ENCODE assay signal across 13 mouse cellular contexts in the genomic region with DNA sequence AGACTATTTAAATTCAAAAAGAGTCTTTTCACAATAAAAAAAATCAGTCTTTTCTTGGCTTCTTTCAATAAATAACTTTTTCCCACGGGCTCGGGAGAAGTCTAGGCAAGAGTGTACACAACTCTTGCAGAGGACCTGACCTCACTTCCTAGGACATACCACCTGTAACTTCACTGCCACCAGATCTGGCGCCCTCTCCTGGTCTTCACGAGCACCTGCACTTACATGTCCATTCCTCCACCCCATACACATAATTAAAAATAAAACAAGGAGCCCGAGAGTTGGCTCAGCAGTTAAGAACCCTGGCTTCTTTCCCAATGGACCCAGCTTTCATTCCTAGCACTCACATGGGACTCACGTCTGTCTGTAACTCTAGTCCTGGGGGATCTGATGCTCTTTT. TPM values are rescaled to one million over a fixed set of nuclear protein-coding genes. Genes with fewer than 3 reads are reported as not detected.
DNase-seq lines count a peak whose midpoint lies in the region; ATAC-seq and TF ChIP-seq lines count a peak whose summit lies in the region.
"Had no signal": no experiment of that assay in that cellular context is flagged by ENCODE, and none has a peak within 500 bp of the region (broad histone marks: within the 10 kb centered on the region; RNA-seq: fewer than 3 reads in every experiment).

No protein-coding gene starts in this region.

- no peak overlapping the region for H3K27ac ChIP-seq in hindbrain, embryonic 11.5 days (ENCODE audit: low read depth, low read length)
- H3K27ac ChIP-seq in hindbrain, embryonic 12.5 days: no peak overlapping the region
- H3K27ac ChIP-seq in testis, adult 2 months (ENCODE audit: control insufficient read depth, insufficient read depth, low read depth, low read length): no peak overlapping the region
- no peak overlapping the region for H3K27ac ChIP-seq in bone marrow, adult 2 months (ENCODE audit: control insufficient read depth, insufficient read depth, low read depth, low read length, poor library complexity)
- no peak overlapping the region for H3K27ac ChIP-seq in forebrain, embryonic 10.5 days
- H3K27ac ChIP-seq: kidney, embryonic 15.5 days had no signal

- no peaks in the 10 kb centered on the region for H3K4me1 ChIP-seq in hindbrain, embryonic 11.5 days (replicated peaks; ENCODE audit: control insufficient read depth, insufficient read depth, low read length)
- peaks cover 19% of the 10 kb centered on the region for H3K4me1 ChIP-seq in hindbrain, embryonic 12.5 days
- peaks cover 6% of the 10 kb centered on the region for H3K4me1 ChIP-seq in testis, adult 2 months (ENCODE audit: control insufficient read depth, insufficient read depth, low read length)
- H3K4me1 ChIP-seq in bone marrow, adult 2 months (ENCODE audit: control insufficient read depth, insufficient read depth, low read length): peaks cover 3% of the 10 kb centered on the region
- peaks cover 26% of the 10 kb centered on the region for H3K4me1 ChIP-seq in forebrain, embryonic 10.5 days

- H3K36me3 ChIP-seq in hindbrain, embryonic 11.5 days (ENCODE audit: control insufficient read depth, insufficient read depth, low read length): no peaks in the 10 kb centered on the region
- H3K36me3 ChIP-seq in hindbrain, embryonic 12.5 days: no peaks in the 10 kb centered on the region
- no peaks in the 10 kb centered on the region for H3K36me3 ChIP-seq in testis, adult 2 months (ENCODE audit: control insufficient read depth, insufficient read depth, low read length)
- H3K36me3 ChIP-seq in forebrain, embryonic 10.5 days (replicated peaks): no peaks in the 10 kb centered on the region
- H3K36me3 ChIP-seq: kidney, embryonic 15.5 days had no signal

- peak; percentile 9 for DNase-seq in hindbrain, embryonic 11.5 days (ENCODE audit: low spot score)
- DNase-seq in testis, postnatal 10 days (ENCODE audit: low spot score): no peak
- DNase-seq in forebrain, embryonic 10.5 days (ENCODE audit: extremely low spot score, low spot score): no peak
- DNase-seq: cerebellum, postnatal 10 days; heart, adult 11 months; heart, postnatal 4 days; layer of hippocampus, postnatal 36 days had no signal

- H3K4me3 ChIP-seq in hindbrain, embryonic 11.5 days (ENCODE audit: low read depth, low read length): no peak overlapping the region
- H3K4me3 ChIP-seq in hindbrain, embryonic 12.5 days: no peak overlapping the region
- H3K4me3 ChIP-seq in testis, adult 2 months (ENCODE audit: control insufficient read depth, low read depth, low read length): peak overlapping the region; percentile 97
- H3K4me3 ChIP-seq in bone marrow, adult 2 months (replicated peaks; ENCODE audit: control insufficient read depth, low read depth, low read length): no peak overlapping the region
- no peak overlapping the region for H3K4me3 ChIP-seq in forebrain, embryonic 10.5 days
- H3K4me3 ChIP-seq: kidney, embryonic 15.5 days; megakaryocyte, embryonic 14.5 days had no signal

- no peak overlapping the region for H3K9ac ChIP-seq in hindbrain, embryonic 11.5 days (ENCODE audit: low read depth, low read length)
- H3K9ac ChIP-seq in hindbrain, embryonic 12.5 days: no peak overlapping the region
- H3K9ac ChIP-seq: kidney, embryonic 15.5 days had no signal

- WGBS in hindbrain, embryonic 11.5 days: 77% methylated on average over 6 of the region's 6 CpGs
- WGBS in hindbrain, embryonic 12.5 days: 82% methylated on average over 6 of the region's 6 CpGs
- WGBS in bone marrow, adult 2 months: 72% methylated on average over 6 of the region's 6 CpGs
- WGBS in forebrain, embryonic 10.5 days: 77% methylated on average over 6 of the region's 6 CpGs

- no peak for ATAC-seq in hindbrain, embryonic 11.5 days (ENCODE audit: low FRiP score)
- ATAC-seq in hindbrain, embryonic 12.5 days (ENCODE audit: low FRiP score): no peak
- ATAC-seq in megakaryocyte, adult 5-6 weeks (ENCODE audit: poor library complexity, severe bottlenecking): no peak

- no peaks in the 10 kb centered on the region for H3K9me3 ChIP-seq in hindbrain, embryonic 11.5 days (ENCODE audit: control insufficient read depth, low read length)
- H3K9me3 ChIP-seq in hindbrain, embryonic 12.5 days (replicated peaks): no peaks in the 10 kb centered on the region
- no peaks in the 10 kb centered on the region for H3K9me3 ChIP-seq in forebrain, embryonic 10.5 days
- H3K9me3 ChIP-seq: kidney, embryonic 15.5 days had no signal

- no peak overlapping the region for H3K4me2 ChIP-seq in hindbrain, embryonic 11.5 days (replicated peaks; ENCODE audit: low read depth, low read length)
- no peak overlapping the region for H3K4me2 ChIP-seq in hindbrain, embryonic 12.5 days (replicated peaks)
- H3K4me2 ChIP-seq: kidney, embryonic 15.5 days had no signal

- H3K27me3 ChIP-seq in hindbrain, embryonic 11.5 days (ENCODE audit: control insufficient read depth, insufficient read depth, low read length): no peaks in the 10 kb centered on the region
- no peaks in the 10 kb centered on the region for H3K27me3 ChIP-seq in hindbrain, embryonic 12.5 days
- no peaks in the 10 kb centered on the region for H3K27me3 ChIP-seq in testis, adult 2 months (ENCODE audit: control insufficient read depth, insufficient read depth, low read length)
- no peaks in the 10 kb centered on the region for H3K27me3 ChIP-seq in forebrain, embryonic 10.5 days (ENCODE audit: poor library complexity, severe bottlenecking)
- H3K27me3 ChIP-seq: kidney, embryonic 15.5 days; megakaryocyte, embryonic 14.5 days had no signal

- TF ChIP-seq CTCF in testis, adult 2 months (IDR thresholded peaks at IDR 0.05; ENCODE audit: control insufficient read depth, insufficient read depth, insufficient replicate concordance, low read depth, low read length): peak; percentile 79; the same call in 1 of the 2 replicates
- TF ChIP-seq CTCF in bone marrow, adult 2 months (IDR thresholded peaks at IDR 0.05; ENCODE audit: control insufficient read depth, insufficient read depth, low read length): peak; percentile 36

- TF ChIP-seq POLR2A in testis, adult 2 months (IDR thresholded peaks at IDR 0.05; ENCODE audit: control insufficient read depth, low read depth, low read length): no peak
- TF ChIP-seq POLR2A in bone marrow, adult 2 months (IDR thresholded peaks at IDR 0.05; ENCODE audit: borderline replicate concordance, control insufficient read depth, low read depth, low read length): no peak

RNA-seq across cellular contexts. Expression of a gene that starts 1.3 kb away (rescaled TPM):
- 5.1 and 5.7 TPM in 2 replicates for polyA plus RNA-seq in hindbrain, embryonic 11.5 days (2014; fragmentation: Nextera tagmentation; extraction: Ambion mirVana)
- polyA plus RNA-seq in hindbrain, embryonic 12.5 days (2016; fragmentation: Nextera tagmentation; extraction: Ambion mirVana): 4.5 and 7.0 TPM in 2 replicates
- polyA plus RNA-seq in testis, adult 2 months (2012; rRNA removed): 76.9 and 86.1 TPM in 2 replicates
- polyA plus RNA-seq in bone marrow, adult 2 months (2011; ENCODE audit: insufficient read depth, insufficient read length, low replicate concordance, missing spikeins): not detected in 2 replicates
- 0.57 and 0.74 TPM in 2 replicates for polyA plus RNA-seq in forebrain, embryonic 10.5 days (2016; fragmentation: Nextera tagmentation; extraction: Ambion mirVana)
- not detected in 2 replicates for total RNA-seq in megakaryocyte, adult 5-6 weeks (2015)
- total RNA-seq in megakaryocyte, adult 5-6 weeks (2017): not detected in 2 replicates

RNA-seq across cellular contexts. Expression of a gene that starts 1.9 kb away (rescaled TPM):
- polyA plus RNA-seq in hindbrain, embryonic 11.5 days (2014; fragmentation: Nextera tagmentation; extraction: Ambion mirVana): 63.0 and 65.6 TPM in 2 replicates
- polyA plus RNA-seq in hindbrain, embryonic 12.5 days (2016; fragmentation: Nextera tagmentation; extraction: Ambion mirVana): 64.0 and 74.4 TPM in 2 replicates
- 12.9 and 19.6 TPM in 2 replicates for polyA plus RNA-seq in testis, adult 2 months (2012; rRNA removed)
- 13.0 and 20.1 TPM in 2 replicates for polyA plus RNA-seq in bone marrow, adult 2 months (2011; ENCODE audit: insufficient read depth, insufficient read length, low replicate concordance, missing spikeins)
- 46.8 and 47.2 TPM in 2 replicates for polyA plus RNA-seq in forebrain, embryonic 10.5 days (2016; fragmentation: Nextera tagmentation; extraction: Ambion mirVana)
- 46.9 and 58.9 TPM in 2 replicates for total RNA-seq in megakaryocyte, adult 5-6 weeks (2015)
- 21.5 and 23.3 TPM in 2 replicates for total RNA-seq in megakaryocyte, adult 5-6 weeks (2017)

RNA-seq across cellular contexts. Expression of a gene that starts 42.2 kb away (rescaled TPM):
- 0.98 and 0.99 TPM in 2 replicates for polyA plus RNA-seq in hindbrain, embryonic 11.5 days (2014; fragmentation: Nextera tagmentation; extraction: Ambion mirVana)
- polyA plus RNA-seq in hindbrain, embryonic 12.5 days (2016; fragmentation: Nextera tagmentation; extraction: Ambion mirVana): 0.80 and 0.86 TPM in 2 replicates
- 1.5 and 1.7 TPM in 2 replicates for polyA plus RNA-seq in testis, adult 2 months (2012; rRNA removed)
- not detected in 2 replicates for polyA plus RNA-seq in bone marrow, adult 2 months (2011; ENCODE audit: insufficient read depth, insufficient read length, low replicate concordance, missing spikeins)
- polyA plus RNA-seq in forebrain, embryonic 10.5 days (2016; fragmentation: Nextera tagmentation; extraction: Ambion mirVana): 0.71 and 0.78 TPM in 2 replicates
- not detected in 2 replicates for total RNA-seq in megakaryocyte, adult 5-6 weeks (2015)
- total RNA-seq in megakaryocyte, adult 5-6 weeks (2017): not detected in 2 replicates
